Mouse (Mus musculus) ES-E14 (cell line): ENCODE results near the gene Slc9a8.

ENCODE experiments used
- HCFC1 ChIP-seq: IDR thresholded peaks from 2 replicates; pipeline ENCODE4 v1.6.1; 2012; ENCODE audit warnings: low read length, inconsistent platforms, borderline replicate concordance; ENCODE audit not compliant: insufficient read depth
- MAFK ChIP-seq: IDR thresholded peaks from 2 replicates; pipeline ENCODE4 v1.6.1; 2014; ENCODE audit warnings: mild to moderate bottlenecking, low read depth, low read length, inconsistent platforms; ENCODE audit not compliant: insufficient read depth
- ZNF384 ChIP-seq: IDR thresholded peaks from 2 replicates; pipeline ENCODE4 v1.6.1; 2012; ENCODE audit warnings: low read depth, low read length, inconsistent platforms

DNA sequence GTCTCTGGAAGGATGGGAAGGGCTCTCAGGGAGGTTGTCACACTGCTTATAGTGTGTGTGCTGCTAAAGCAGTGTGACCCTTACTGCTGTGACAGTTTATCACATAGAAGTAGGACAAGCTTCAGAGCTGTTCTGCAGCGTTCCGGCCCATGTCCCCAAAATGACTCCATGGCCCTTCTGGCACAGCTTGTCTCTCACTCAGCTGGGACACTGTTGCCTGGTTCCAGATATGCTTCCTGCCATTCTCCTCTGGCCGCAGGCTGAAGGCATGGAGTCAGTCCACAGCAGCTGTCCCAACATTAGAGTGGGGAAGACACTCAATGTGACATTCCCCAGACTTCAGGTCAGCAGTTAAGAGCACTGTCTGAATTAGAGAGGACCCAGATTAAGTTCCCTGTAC lies 37.0 kb downstream of the Slc9a8 start:
- TF ChIP-seq MAFK, result no peak
- TF ChIP-seq HCFC1, result no peak
- no peak for TF ChIP-seq ZNF384
